Mouse (Mus musculus) retina, adult 2 months (tissue): ENCODE measurements around the gene Pex6.
"Not testable (repeated sequence)": the region's sequence is repeated elsewhere in the genome, so short reads cannot be mapped to it uniquely, and the experiment has no call there.

Experiments used
- DNase-seq: peaks from one replicate; pipeline ENCODE4 v3.0.0-alpha.2; 2012; ENCODE audit warnings: low read depth, low spot score

The Pex6 gene

GRCm38 (mm10) chr17:46734055-46734454, 22.8 kb downstream of the Pex6 start:
- no peak for DNase-seq

GRCm38 (mm10) chr17:46735287-46735686, 24.0 kb downstream of the Pex6 start:
- no peak for DNase-seq

GRCm38 (mm10) chr17:46736160-46736559, 24.9 kb downstream of the Pex6 start:
- no peak for DNase-seq

GRCm38 (mm10) chr17:46741305-46741704, 30.0 kb downstream of the Pex6 start:
- DNase-seq: no peak

- no peak for DNase-seq
Measured at GRCm38 (mm10) chr17:46742986-46743385, 31.7 kb downstream of the Pex6 start.

GRCm38 (mm10) chr17:46745506-46745905, 34.2 kb downstream of the Pex6 start:
- DNase-seq: peak; percentile 62

GRCm38 (mm10) chr17:46747234-46747633, 36.0 kb downstream of the Pex6 start:
- DNase-seq: no peak

- DNase-seq: no peak
Measured at GRCm38 (mm10) chr17:46747806-46748205, 36.5 kb downstream of the Pex6 start.

- DNase-seq: no peak
Measured at GRCm38 (mm10) chr17:46749282-46749681, 38.0 kb downstream of the Pex6 start.

GRCm38 (mm10) chr17:46750580-46750979, 39.3 kb downstream of the Pex6 start:
- DNase-seq: no peak

GRCm38 (mm10) chr17:46751056-46751793, 40.0 kb downstream of the Pex6 start:
- no peak for DNase-seq

GRCm38 (mm10) chr17:46751794-46752556, 40.7 kb downstream of the Pex6 start, which contains the start of gene Cnpy3:
Gene Cnpy3, minus strand, starts transcription at chr17:46752214.
- DNase-seq: peak; percentile 88

- no peak for DNase-seq
Measured at GRCm38 (mm10) chr17:46758753-46759152, 47.5 kb downstream of the Pex6 start.

GRCm38 (mm10) chr17:46763544-46763943, 52.3 kb downstream of the Pex6 start, which contains the start of gene Ptcra:
Gene Ptcra, minus strand, starts transcription at chr17:46763712.
- no peak for DNase-seq

- not testable (repeated sequence) for DNase-seq
Measured at GRCm38 (mm10) chr17:46764916-46765315, 53.7 kb downstream of the Pex6 start.

- no peak for DNase-seq
Measured at GRCm38 (mm10) chr17:46767868-46768267, 56.6 kb downstream of the Pex6 start.

- DNase-seq: no peak
Measured at GRCm38 (mm10) chr17:46770546-46770945, 59.3 kb downstream of the Pex6 start.

GRCm38 (mm10) chr17:46771025-46771424, 59.8 kb downstream of the Pex6 start:
- DNase-seq: no peak

- DNase-seq: no peak
Measured at GRCm38 (mm10) chr17:46771616-46772015, 60.4 kb downstream of the Pex6 start.

- no peak for DNase-seq
Measured at GRCm38 (mm10) chr17:46772038-46772403, 60.8 kb downstream of the Pex6 start.

GRCm38 (mm10) chr17:46772404-46773277, 61.4 kb downstream of the Pex6 start, which contains the start of gene 2310039H08Rik:
Gene 2310039H08Rik, plus strand, starts transcription at chr17:46772635.
- peak; percentile 75 for DNase-seq
